Mouse (Mus musculus) stomach, embryonic 16.5 days (tissue): ENCODE measurements around the gene Ptcd2. TPM values are rescaled to one million over a fixed set of nuclear protein-coding genes. Genes with fewer than 3 reads are reported as not detected.

Experiments
- ATAC-seq: fragments of 200-750 bp; cut with Nextera tagmentation; 2 replicates; pipeline ENCODE4 v1.8.0; 2017; ENCODE audit warnings: moderate number of reproducible peaks, moderate TSS enrichment; ENCODE audit not compliant: insufficient read depth, low FRiP score
- H3K27ac ChIP-seq: fragments of 300-500 bp; sonication (generic); 2 replicates; pipeline ENCODE4 v1.5.1; 2014; ENCODE audit warnings: low read length
- H3K27me3 ChIP-seq: fragments of 300-500 bp; sonication (generic); 2 replicates; pipeline ENCODE4 v1.6.1; 2014; ENCODE audit warnings: low read length, control low read depth, mixed read lengths; ENCODE audit not compliant: control insufficient read depth, insufficient read depth
- H3K36me3 ChIP-seq: fragments of 300-500 bp; sonication (generic); 2 replicates; pipeline ENCODE4 v1.6.1; 2014; ENCODE audit warnings: low read length; ENCODE audit not compliant: control insufficient read depth, insufficient read depth
- H3K4me1 ChIP-seq: fragments of 300-500 bp; sonication (generic); 2 replicates; pipeline ENCODE4 v1.6.1; 2014; ENCODE audit warnings: low read length, control low read depth, mixed read lengths; ENCODE audit not compliant: control insufficient read depth, insufficient read depth
- H3K4me2 ChIP-seq: fragments of 300-500 bp; sonication (generic); 2 replicates; pipeline ENCODE4 v1.6.1; 2014; ENCODE audit warnings: low read depth, low read length, mixed read lengths
- H3K4me3 ChIP-seq: fragments of 300-500 bp; sonication (generic); replicated peaks from 2 replicates; pipeline ENCODE4 v1.5.1; 2014; ENCODE audit warnings: mild to moderate bottlenecking, low read length
- H3K9ac ChIP-seq: fragments of 300-500 bp; sonication (generic); 2 replicates; pipeline ENCODE4 v1.6.1; 2014; ENCODE audit warnings: low read length
- H3K9me3 ChIP-seq: fragments of 300-500 bp; sonication (generic); replicated peaks from 2 replicates; pipeline ENCODE4 v1.6.1; 2016; ENCODE audit warnings: low read length, control low read depth; ENCODE audit not compliant: control insufficient read depth
- WGBS: fragments of 180-500 bp; shearing (Covaris S2); extraction: QIAGEN DNeasy Blood & Tissue Kit; methylation state at CpG from one replicate; pipeline ENCODE4 v1.1.7; 2014; 5-methylcytosine and 5-hydroxymethylcytosine counted together
- polyA plus RNA-seq: library from polyadenylated mRNA; unstranded; fragments of >200 nt; fragmentation: Nextera tagmentation; extraction: Ambion mirVana; gene quantifications from 2 replicates; pipeline ENCODE4 v1.2.1, GENCODE M21; 2015

Gene Ptcd2
- polyA plus RNA-seq = 46.6 and 46.9 TPM in 2 replicates

GRCm38 (mm10) chr13:99344599-99345575, at the start of gene Ptcd2, which contains the start of gene Mrps27:
Ptcd2 (minus strand) TSS chr13:99344705.
Mrps27 (plus strand) TSS chr13:99344786.
- 2% methylated on average over 39 of the region's 39 CpGs for WGBS
- ATAC-seq = peak; percentile 99
- H3K27me3 ChIP-seq = no peaks in the 10 kb centered on the region
- H3K9me3 ChIP-seq = no peaks in the 10 kb centered on the region
- H3K36me3 ChIP-seq = peaks cover 7% of the 10 kb centered on the region; the same call in 1 of the 2 replicates
- peak within 1 kb of the TSS; percentile 91 for H3K9ac ChIP-seq
- H3K4me3 ChIP-seq = peak within 1 kb of the TSS; percentile 99
- H3K4me2 ChIP-seq = peak within 1 kb of the TSS; percentile 83
- H3K27ac ChIP-seq = peak within 1 kb of the TSS; percentile 91
- peaks cover 10% of the 10 kb centered on the region for H3K4me1 ChIP-seq

- H3K36me3 ChIP-seq = no peaks in the 10 kb centered on the region
- 87% methylated on average over 3 of the region's 3 CpGs for WGBS
- no peak overlapping the region for H3K27ac ChIP-seq
- no peaks in the 10 kb centered on the region for H3K27me3 ChIP-seq
- no peak for ATAC-seq
- peaks cover 2% of the 10 kb centered on the region for H3K4me1 ChIP-seq
- no peaks in the 10 kb centered on the region for H3K9me3 ChIP-seq
- H3K9ac ChIP-seq = no peak overlapping the region
- no peak overlapping the region for H3K4me3 ChIP-seq
- H3K4me2 ChIP-seq = no peak overlapping the region
Observed at GRCm38 (mm10) chr13:99393128-99393527, 48.6 kb upstream of the Ptcd2 start.

- Histone ChIP-seq H3K4me1 (no peaks in the 10 kb centered on the region; the same call in none of the 2 replicates), H3K9me3 (no peaks in the 10 kb centered on the region), H3K4me3 (no peak overlapping the region), H3K36me3 (no peaks in the 10 kb centered on the region), H3K4me2 (no peak overlapping the region), H3K27ac (no peak overlapping the region), H3K9ac (no peak overlapping the region), H3K27me3 (no peaks in the 10 kb centered on the region)
- no peak for ATAC-seq
- WGBS = 80% methylated on average over 3 of the region's 3 CpGs
Observed at GRCm38 (mm10) chr13:99391417-99391816, 46.9 kb upstream of the Ptcd2 start.

- H3K36me3 ChIP-seq = no peaks in the 10 kb centered on the region
- H3K27ac ChIP-seq = no peak overlapping the region
- no peak for ATAC-seq
- 74% methylated on average over 7 of the region's 7 CpGs for WGBS
- no peak overlapping the region for H3K9ac ChIP-seq
- H3K4me1 ChIP-seq = no peaks in the 10 kb centered on the region; the same call in 1 of the 2 replicates
- H3K9me3 ChIP-seq = no peaks in the 10 kb centered on the region
- no peaks in the 10 kb centered on the region for H3K27me3 ChIP-seq
- H3K4me3 ChIP-seq = no peak overlapping the region
- H3K4me2 ChIP-seq = no peak overlapping the region
Observed at GRCm38 (mm10) chr13:99387901-99388811, 43.7 kb upstream of the Ptcd2 start.

GRCm38 (mm10) chr13:99386341-99386740, 41.8 kb upstream of the Ptcd2 start:
- Histone ChIP-seq H3K4me1 (no peaks in the 10 kb centered on the region; the same call in 1 of the 2 replicates), H3K9ac (no peak overlapping the region), H3K4me3 (no peak overlapping the region), H3K4me2 (no peak overlapping the region), H3K27me3 (no peaks in the 10 kb centered on the region), H3K9me3 (no peaks in the 10 kb centered on the region), H3K36me3 (no peaks in the 10 kb centered on the region), H3K27ac (no peak overlapping the region)
- no peak for ATAC-seq
- 89% methylated on average over 7 of the region's 7 CpGs for WGBS

- H3K4me1 ChIP-seq = no peaks in the 10 kb centered on the region
- 80% methylated on average over 6 of the region's 6 CpGs for whole genome bisulfite sequencing
- H3K9ac ChIP-seq = no peak overlapping the region
- H3K36me3 ChIP-seq = no peaks in the 10 kb centered on the region
- no peak for ATAC-seq
- H3K4me3 ChIP-seq = no peak overlapping the region
- no peak overlapping the region for H3K4me2 ChIP-seq
- no peak overlapping the region for H3K27ac ChIP-seq
- no peaks in the 10 kb centered on the region for H3K27me3 ChIP-seq
- H3K9me3 ChIP-seq = no peaks in the 10 kb centered on the region
Observed at GRCm38 (mm10) chr13:99385911-99386310, 41.4 kb upstream of the Ptcd2 start.

- whole genome bisulfite sequencing = 70% methylated on average over 7 of the region's 7 CpGs
- Histone ChIP-seq H3K27me3 (no peaks in the 10 kb centered on the region), H3K9ac (no peak overlapping the region), H3K27ac (no peak overlapping the region; the same call in 1 of the 2 replicates), H3K4me1 (no peaks in the 10 kb centered on the region), H3K4me3 (no peak overlapping the region), H3K9me3 (no peaks in the 10 kb centered on the region), H3K36me3 (no peaks in the 10 kb centered on the region), H3K4me2 (no peak overlapping the region)
- no peak for ATAC-seq
Observed at GRCm38 (mm10) chr13:99384555-99385203, 40.2 kb upstream of the Ptcd2 start.

GRCm38 (mm10) chr13:99382373-99382772, 37.9 kb upstream of the Ptcd2 start:
- Histone ChIP-seq H3K27ac (no peak overlapping the region), H3K4me3 (no peak overlapping the region), H3K4me1 (no peaks in the 10 kb centered on the region), H3K9ac (no peak overlapping the region), H3K36me3 (no peaks in the 10 kb centered on the region), H3K4me2 (no peak overlapping the region), H3K9me3 (no peaks in the 10 kb centered on the region), H3K27me3 (no peaks in the 10 kb centered on the region)
- ATAC-seq = no peak
- WGBS = 63% methylated on average over 6 of the region's 6 CpGs
